Mouse (Mus musculus): ENCODE data around the gene Hyal4. TPM values are rescaled to one million over a fixed set of nuclear protein-coding genes. Genes with fewer than 3 reads are reported as not detected.

Gene Hyal4
- not detected for total RNA-seq (2021)
- polyA plus RNA-seq (2012; rRNA removed): not detected in 2 replicates
- long read RNA-seq: 0 reads

DNA sequence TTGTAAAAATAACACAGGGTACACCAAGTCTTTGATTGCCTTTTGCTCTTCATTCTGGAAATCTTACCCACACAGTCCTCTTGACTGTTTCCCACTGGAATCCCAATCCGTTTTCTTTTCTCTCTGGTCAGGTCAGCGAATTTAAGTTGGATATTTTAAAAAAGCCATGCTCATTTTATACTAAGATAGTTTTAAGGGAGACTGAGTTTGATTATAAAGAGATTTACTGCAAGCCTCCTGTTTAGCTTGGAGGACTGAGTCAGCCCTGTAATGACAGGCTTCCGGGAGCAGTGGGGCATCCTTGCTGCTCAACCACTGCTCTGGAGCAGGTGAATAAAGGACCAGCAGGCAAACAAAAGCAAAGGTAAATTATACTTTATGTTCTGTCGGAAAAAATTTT lies at the start of gene Hyal4:
Hyal4 (plus strand) TSS at position 301 of the 400 bp plus-strand sequence.
- no peak for DNase-seq

DNA sequence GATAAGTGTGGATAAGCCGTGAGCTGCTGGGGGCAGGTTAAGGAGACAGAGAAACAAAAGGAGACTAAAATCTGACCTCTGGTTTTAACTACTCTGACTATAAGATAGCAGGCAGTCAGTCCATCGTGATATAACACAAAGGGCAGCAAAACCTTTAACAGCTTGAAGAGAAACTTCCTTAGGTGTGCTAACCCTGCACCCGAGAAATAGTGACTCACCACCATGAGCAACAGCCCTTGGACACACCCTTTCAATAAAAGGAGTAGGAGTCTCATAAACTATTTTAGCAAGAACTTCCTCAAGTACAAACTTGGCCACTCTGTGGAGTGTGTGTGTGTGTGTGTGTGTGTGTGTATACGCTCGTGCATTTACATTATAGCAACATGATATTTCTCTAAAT lies 41.0 kb upstream of the Hyal4 start:
- DNase-seq: no peak

DNA sequence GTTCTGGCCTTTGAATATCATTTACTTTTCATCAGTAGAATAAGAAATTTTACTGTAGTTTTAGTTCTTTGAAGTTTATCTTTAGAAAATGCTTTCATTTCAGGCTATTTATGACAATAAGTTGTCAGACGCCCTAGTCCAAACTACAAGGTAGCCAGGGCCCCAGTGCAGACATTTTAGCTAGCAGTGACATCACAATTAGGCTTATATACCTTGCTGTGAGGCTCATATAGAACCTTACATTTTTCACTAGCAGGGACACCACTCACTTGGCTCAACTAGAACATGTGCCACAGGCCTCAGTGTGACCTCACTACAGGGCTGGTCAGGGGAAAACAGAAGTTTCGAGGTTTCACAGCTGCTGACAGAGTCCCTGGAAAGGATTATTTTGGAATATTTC lies 40.6 kb upstream of the Hyal4 start:
- no peak for DNase-seq

DNA sequence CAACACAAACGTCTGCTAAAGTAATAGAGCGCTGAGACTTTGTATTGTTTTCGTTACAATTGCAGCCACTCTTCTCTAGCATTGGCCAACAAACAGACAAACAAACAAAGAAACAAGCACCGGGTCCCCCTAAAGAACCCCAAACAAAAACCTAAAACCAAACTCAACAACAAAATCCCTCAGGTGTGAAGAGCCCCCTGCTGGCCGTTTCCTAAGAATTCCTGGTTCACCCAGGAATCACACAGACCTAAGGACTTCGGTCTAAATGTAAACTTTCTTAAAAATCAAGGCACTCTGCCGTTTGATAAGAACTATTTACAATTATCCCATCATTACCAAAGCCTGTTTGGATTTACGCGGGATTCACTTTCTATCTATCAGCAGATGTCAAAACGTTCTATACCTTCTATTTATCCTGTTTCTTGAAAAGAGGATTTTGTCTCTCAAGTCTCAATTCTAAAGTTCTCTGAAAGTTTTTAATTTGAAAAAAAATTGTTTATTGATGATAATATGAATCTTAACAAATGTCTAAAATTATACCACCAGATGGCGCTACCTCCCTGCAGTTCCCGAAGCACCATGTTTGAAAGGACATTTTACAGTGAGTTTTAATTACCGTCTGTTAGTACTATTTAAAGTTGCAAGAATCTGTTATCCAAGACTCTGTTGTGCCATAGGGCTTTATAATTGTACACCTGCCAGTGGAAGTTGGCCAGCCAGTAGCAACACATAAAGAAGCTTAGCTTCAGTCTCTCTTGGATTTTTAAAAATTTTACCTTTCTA lies 26.6 kb upstream of the Hyal4 start:
- peak; percentile 6 for DNase-seq

DNA sequence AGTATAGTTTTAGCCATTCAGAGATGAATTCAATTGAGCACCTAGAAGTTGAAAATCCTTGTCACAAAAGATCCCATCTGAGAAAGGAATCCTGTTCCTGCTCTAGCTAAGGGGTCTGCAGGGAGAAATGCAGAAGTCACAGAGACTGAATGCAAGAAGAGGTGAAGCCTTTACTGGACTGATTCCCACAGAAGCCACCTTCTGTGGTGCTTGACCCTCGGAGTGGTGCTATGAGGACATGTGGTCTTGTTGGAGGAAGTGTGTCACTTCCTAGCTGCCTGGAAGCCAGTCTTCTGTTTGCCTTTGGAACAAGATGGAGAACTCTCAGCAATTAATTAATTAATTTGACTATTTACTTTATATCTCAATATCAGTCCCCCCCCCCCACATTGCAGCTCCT lies 20.0 kb upstream of the Hyal4 start:
- DNase-seq: no peak

DNA sequence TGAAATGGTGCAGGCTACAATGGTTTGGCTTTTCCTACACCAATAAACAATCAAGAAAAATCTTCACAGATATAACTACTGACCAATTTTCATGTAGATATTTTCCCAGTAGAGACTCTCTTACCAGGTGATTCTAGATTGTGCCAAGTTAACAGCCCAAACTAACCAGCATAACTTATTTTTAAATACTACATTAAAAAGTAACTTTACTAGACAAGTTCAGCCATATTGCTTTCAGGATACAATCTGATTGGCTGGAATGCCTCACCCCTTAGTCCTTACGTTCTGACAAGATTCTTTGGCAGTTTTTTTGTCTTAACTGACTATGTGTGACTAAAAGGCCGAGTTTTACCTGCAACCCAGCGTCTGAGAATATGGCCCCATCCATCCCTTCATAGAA lies 15.2 kb upstream of the Hyal4 start, which contains the start of gene Hyal6:
Hyal6 (plus strand) TSS at position 301 of the 400 bp plus-strand sequence.
- DNase-seq: no peak

DNA sequence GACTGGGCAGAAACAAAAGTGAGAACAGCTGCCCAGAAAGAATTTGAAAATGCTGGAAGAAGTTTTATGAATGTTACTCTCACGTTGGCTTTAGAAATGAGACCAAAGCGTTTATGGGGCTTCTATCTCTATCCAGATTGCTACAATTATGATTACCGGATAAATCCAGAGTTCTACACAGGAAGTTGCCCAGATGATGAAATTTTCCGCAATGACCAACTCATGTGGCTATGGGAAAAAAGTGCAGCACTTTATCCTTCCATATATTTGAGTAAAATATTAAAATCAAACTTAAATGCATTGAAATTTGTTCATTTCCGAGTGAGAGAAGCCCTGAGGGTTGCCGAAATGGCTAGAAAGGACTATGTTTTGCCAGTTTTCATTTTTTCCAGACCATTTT lies 13.6 kb upstream of the Hyal4 start:
- no peak for DNase-seq

DNA sequence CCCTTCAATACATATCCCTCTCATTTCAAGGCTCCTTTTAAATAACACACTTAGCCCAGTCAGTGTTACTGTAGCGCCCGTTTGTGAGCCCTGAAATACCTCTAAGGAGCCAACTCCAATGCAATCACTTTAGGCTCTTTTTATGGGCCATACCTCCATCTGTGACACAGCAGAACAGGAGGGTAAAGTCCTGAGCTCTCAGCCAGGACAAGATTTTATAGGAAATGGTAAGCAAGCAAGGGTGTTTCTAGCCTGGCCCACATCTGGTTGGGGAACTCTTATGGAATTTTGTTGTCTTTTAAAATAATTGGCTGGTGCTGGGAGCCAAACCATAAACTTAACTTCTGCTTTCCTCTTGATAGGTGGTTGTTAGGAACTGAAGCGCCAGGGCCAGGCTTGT lies 11.2 kb downstream of the Hyal4 start:
- no peak for DNase-seq

DNA sequence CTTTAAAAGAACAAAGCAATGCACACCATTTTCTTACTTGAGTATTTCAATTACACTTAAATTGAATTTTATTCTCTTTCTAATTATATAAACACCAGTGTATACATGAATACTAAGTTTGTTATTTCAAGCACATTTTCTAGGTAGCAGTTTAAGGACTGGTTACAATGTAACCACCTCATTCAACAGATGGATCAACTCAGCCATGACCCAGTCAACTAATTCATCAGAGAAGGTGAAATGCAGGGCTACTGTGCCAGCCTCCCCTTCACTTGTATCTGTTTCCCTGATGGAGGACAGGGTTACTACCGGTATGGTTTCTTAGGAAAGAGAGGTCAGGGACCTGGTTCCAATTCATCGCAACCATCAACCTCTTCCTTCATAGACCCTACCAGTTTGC lies 18.1 kb downstream of the Hyal4 start:
- DNase-seq: no peak

DNA sequence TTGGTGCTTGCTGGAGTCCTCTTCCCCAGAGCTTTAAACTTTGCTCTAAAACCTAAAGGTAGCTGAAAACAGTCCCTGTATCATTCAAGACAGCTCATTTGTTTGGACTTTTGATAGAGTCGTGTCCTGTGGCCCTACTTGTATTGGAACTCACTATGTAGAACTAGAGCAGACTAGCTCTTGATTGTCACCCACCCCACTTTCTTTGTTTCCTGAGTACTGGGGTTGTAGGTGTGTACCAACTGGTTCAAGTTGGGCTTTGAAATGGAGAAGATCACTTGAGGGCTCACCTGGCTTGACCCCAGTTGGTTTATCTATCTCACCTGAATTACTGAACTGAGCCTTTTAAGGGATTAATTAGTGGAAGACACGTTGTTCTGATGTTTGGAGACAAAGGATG lies 31.1 kb downstream of the Hyal4 start:
- DNase-seq: no peak

DNA sequence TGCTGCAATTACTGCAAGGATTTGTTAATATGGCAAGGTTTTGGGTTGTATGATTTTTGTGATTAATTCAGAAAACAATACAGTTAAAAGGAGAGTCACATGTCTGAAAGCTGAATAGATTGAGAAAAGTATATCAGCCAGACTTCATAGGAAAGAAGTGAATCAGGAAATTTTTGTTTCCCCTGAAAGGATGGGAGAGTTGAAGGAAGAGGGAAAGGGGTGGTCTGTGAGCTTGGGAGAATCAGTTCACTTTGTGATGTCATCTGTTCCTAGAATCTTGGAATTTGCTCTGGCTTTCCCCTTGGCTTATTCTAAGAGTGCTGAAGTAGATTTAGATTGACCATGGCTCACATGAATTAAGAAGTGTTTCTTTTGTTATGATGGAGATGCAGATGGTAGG lies 42.8 kb downstream of the Hyal4 start, which contains the start of gene Spam1:
Spam1 (plus strand) TSS at position 301 of the 400 bp plus-strand sequence.
- no peak for DNase-seq

Other genes with a start within 250 kb of the Hyal4 start
- under 1 TPM; 0.09 to 0.14 TPM for gene Iqub, start 233.3 kb upstream of the Hyal4 start, total RNA-seq (2021)
- gene Iqub, start 233.3 kb upstream of the Hyal4 start, polyA plus RNA-seq (2012; rRNA removed): 0.04 TPM in 1 of 2 replicates, not detected in the other
- 100 to 1,000 TPM; 305 to 386 TPM for gene Ndufa5, start 220.3 kb upstream of the Hyal4 start, total RNA-seq (2021)
- 0.34 and 0.90 TPM in 2 replicates for gene Ndufa5, start 220.3 kb upstream of the Hyal4 start, polyA plus RNA-seq (2012; rRNA removed)
- not detected for gene Asb15, start 220.2 kb upstream of the Hyal4 start, total RNA-seq (2021)
- not detected in 2 replicates for gene Asb15, start 220.2 kb upstream of the Hyal4 start, polyA plus RNA-seq (2012; rRNA removed)
- under 1 TPM in 1 of 2 experiments, not detected in 1; 0.29 TPM for gene Lmod2, start 150.6 kb upstream of the Hyal4 start, total RNA-seq (2021)
- not detected in 2 replicates for gene Lmod2, start 150.6 kb upstream of the Hyal4 start, polyA plus RNA-seq (2012; rRNA removed)
- gene Wasl, start 83.3 kb upstream of the Hyal4 start, total RNA-seq (2021): 10 to 100 TPM; 50.3 to 58.3 TPM
- 231 and 314 TPM in 2 replicates for gene Wasl, start 83.3 kb upstream of the Hyal4 start, polyA plus RNA-seq (2012; rRNA removed)
- gene Hyal6, start 15.1 kb upstream of the Hyal4 start, total RNA-seq (2021): not detected
- not detected in 2 replicates for gene Hyal6, start 15.1 kb upstream of the Hyal4 start, polyA plus RNA-seq (2012; rRNA removed)
- not detected for gene Spam1, start 42.9 kb downstream of the Hyal4 start, total RNA-seq (2021)
- not detected in 2 replicates for gene Spam1, start 42.9 kb downstream of the Hyal4 start, polyA plus RNA-seq (2012; rRNA removed)
- not detected for gene Hyal5, start 109.7 kb downstream of the Hyal4 start, total RNA-seq (2021)
- gene Hyal5, start 109.7 kb downstream of the Hyal4 start, polyA plus RNA-seq (2012; rRNA removed): not detected in 2 replicates
- under 1 TPM; 0.09 to 0.24 TPM for gene Tmem229a, start 208.0 kb downstream of the Hyal4 start, total RNA-seq (2021)
- gene Tmem229a, start 208.0 kb downstream of the Hyal4 start, polyA plus RNA-seq (2012; rRNA removed): 0.31 and 0.34 TPM in 2 replicates

All from adrenal gland, adult 2 months (tissue).